Mouse (Mus musculus): ENCODE results near the gene A430033K04Rik. TPM values are rescaled to one million over a fixed set of nuclear protein-coding genes. Genes with fewer than 3 reads are reported as not detected.
A peak's percentile ranks its signal among the peaks of the same experiment; 100 is the strongest.

The A430033K04Rik gene
- polyA plus RNA-seq, 2 experiments: 2.5 to 2.6 TPM

DNA sequence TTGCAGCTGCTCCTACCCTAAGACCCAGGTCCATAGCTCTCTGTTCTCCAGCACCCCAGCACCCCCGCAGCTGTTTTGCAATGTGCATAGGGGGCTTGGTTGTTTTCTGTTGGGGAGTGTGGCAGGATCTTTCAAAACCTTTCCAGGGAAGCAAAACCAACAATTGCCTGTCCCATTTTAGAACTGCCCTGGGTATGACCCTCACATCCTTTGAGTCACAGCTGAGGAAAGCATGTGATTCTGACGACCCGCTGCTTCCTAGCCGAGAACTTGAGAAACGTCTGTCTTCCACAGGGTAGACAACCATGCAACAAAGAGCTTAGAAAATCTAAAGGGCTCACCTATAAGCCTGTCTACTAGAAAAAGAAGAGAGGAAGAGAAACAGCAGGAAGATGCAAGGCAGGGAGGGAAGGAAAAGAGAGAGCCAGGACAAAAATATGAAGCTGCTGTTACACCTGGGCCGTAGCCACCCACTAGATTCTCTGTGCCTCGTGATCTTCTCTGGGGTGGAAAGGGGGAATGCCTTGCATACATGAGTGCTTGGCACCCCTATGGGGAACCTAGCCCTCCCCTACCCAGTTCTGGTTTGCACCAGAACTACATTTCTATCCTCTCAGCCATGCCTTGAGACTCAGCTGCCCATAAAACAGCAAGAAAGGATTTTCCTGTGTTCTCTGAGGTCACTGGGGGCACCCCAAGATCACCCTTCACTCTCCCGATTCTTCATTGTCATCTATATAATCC, 60.5 kb downstream of the A430033K04Rik start:
- Histone ChIP-seq H3K4me3 (ENCODE audit: insufficient read depth in 1 of 2, low read depth in 2 of 2, low read length in 2 of 2) (no peak overlapping the region), H3K27ac (no peak overlapping the region)
- no peak for ATAC-seq (ENCODE audit: insufficient read depth)

DNA sequence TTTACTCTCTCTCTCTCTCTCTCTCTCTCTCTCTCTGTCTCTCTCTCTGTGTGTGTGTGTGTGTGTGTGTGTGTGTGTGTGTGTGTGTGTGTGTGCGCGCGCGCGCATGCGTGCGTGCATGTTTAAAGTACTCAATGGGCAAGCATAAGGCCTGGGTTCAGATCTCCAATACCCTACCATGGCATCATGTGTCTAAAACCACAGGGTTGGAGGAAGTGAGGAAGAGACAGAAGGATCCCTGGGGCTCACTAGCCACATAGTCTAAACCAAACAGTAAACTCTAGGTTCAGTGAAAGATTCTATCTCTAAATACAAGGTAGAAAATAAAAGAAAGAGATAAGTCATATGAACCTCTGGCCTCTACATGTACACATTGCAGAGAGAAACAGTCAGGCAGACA, 61.2 kb downstream of the A430033K04Rik start:
- no peaks in the 10 kb centered on the region for H3K36me3 ChIP-seq (replicated peaks; ENCODE audit: control insufficient read depth, insufficient read depth, low read depth)
- no peak overlapping the region for H3K9ac ChIP-seq (replicated peaks)
- TF ChIP-seq EP300 (IDR thresholded peaks at IDR 0.05; ENCODE audit: low read depth) (no peak), CTCF (IDR thresholded peaks at IDR 0.05; ENCODE audit: low read depth) (no peak)
- WGBS (ENCODE audit: insufficient replicate concordance): 94% methylated on average over 7 of the region's 7 CpGs
- no peaks in the 10 kb centered on the region for H3K9me3 ChIP-seq (ENCODE audit: control insufficient read depth, low read length)
- H3K4me3 ChIP-seq (ENCODE audit: insufficient read depth in 1 of 2, low read depth in 2 of 2, low read length in 2 of 2): no peak overlapping the region
- no peak overlapping the region for H3K27ac ChIP-seq
- H3K4me2 ChIP-seq (ENCODE audit: low read depth): no peak overlapping the region
- no peak for ATAC-seq (ENCODE audit: insufficient read depth)
- H3K4me1 ChIP-seq (replicated peaks; ENCODE audit: control insufficient read depth in 2 of 2, insufficient read depth in 2 of 2, low read length in 1 of 2): peaks cover 0 to 3% of the 10 kb centered on the region in 2 experiments; a peak in 2 of 4 replicates
- DNase-seq (ENCODE audit: low read depth in 3 of 3, low spot score in 3 of 3): no peak
- H3K27me3 ChIP-seq (ENCODE audit: control insufficient read depth, insufficient read depth, low read length): no peaks in the 10 kb centered on the region

More for the DNA sequence above, 60.5 kb downstream of the A430033K04Rik start:
- H3K4me1 ChIP-seq (replicated peaks; ENCODE audit: control insufficient read depth in 2 of 2, insufficient read depth in 2 of 2, low read length in 1 of 2): peaks cover 0 to 3% of the 10 kb centered on the region in 2 experiments; a peak in 2 of 4 replicates
- 27% methylated on average over 8 of the region's 8 CpGs for WGBS (ENCODE audit: insufficient replicate concordance)
- no peaks in the 10 kb centered on the region for H3K9me3 ChIP-seq (ENCODE audit: control insufficient read depth, low read length)
- no peaks in the 10 kb centered on the region for H3K27me3 ChIP-seq (ENCODE audit: control insufficient read depth, insufficient read depth, low read length)
- TF ChIP-seq CTCF (IDR thresholded peaks at IDR 0.05; ENCODE audit: low read depth) (no peak), EP300 (IDR thresholded peaks at IDR 0.05; ENCODE audit: low read depth) (no peak)
- no peak overlapping the region for H3K9ac ChIP-seq (replicated peaks)
- H3K4me2 ChIP-seq (ENCODE audit: low read depth): no peak overlapping the region
- no peaks in the 10 kb centered on the region for H3K36me3 ChIP-seq (replicated peaks; ENCODE audit: control insufficient read depth, insufficient read depth, low read depth)
- peak in 1 of 3 experiments; percentile 14 for DNase-seq (ENCODE audit: low read depth in 3 of 3, low spot score in 3 of 3)

DNA sequence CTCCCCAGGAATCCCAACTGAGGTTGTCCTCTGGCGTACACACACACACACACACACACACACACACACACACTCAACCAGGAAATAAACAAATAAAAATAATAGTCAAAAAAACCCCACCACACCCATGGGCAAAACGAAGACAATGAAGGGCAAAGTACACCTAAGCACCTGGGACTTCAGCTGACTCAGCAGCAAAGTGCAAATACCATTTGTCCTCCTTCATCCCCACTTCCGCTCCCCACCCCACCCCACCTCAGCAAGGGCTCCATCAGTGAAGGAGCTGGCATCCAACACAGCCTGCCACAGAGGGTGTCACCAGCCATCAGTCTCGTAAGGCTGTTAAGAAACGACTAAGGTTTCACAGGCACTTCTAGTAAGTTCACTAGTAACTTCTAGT, 64.8 kb downstream of the A430033K04Rik start:
- Histone ChIP-seq H3K9me3 (ENCODE audit: control insufficient read depth, low read length) (no peaks in the 10 kb centered on the region), H3K4me2 (ENCODE audit: low read depth) (no peak overlapping the region), H3K36me3 (replicated peaks; ENCODE audit: control insufficient read depth, insufficient read depth, low read depth) (no peaks in the 10 kb centered on the region), H3K9ac (replicated peaks) (no peak overlapping the region), H3K27ac (no peak overlapping the region), H3K4me1 (replicated peaks; ENCODE audit: control insufficient read depth in 2 of 2, insufficient read depth in 2 of 2, low read length in 1 of 2) (peaks cover 0 to 3% of the 10 kb centered on the region in 2 experiments; a peak in 2 of 4 replicates), H3K27me3 (ENCODE audit: control insufficient read depth, insufficient read depth, low read length) (no peaks in the 10 kb centered on the region), H3K4me3 (ENCODE audit: insufficient read depth in 1 of 2, low read depth in 2 of 2, low read length in 2 of 2) (no peak overlapping the region)
- no peak for DNase-seq (ENCODE audit: low read depth in 3 of 3, low spot score in 3 of 3)
- WGBS (ENCODE audit: insufficient replicate concordance): 39% methylated on average over 5 of the region's 5 CpGs
- no peak for ATAC-seq (ENCODE audit: insufficient read depth)
- TF ChIP-seq CTCF (IDR thresholded peaks at IDR 0.05; ENCODE audit: low read depth): no peak
- TF ChIP-seq EP300 (IDR thresholded peaks at IDR 0.05; ENCODE audit: low read depth): no peak

DNA sequence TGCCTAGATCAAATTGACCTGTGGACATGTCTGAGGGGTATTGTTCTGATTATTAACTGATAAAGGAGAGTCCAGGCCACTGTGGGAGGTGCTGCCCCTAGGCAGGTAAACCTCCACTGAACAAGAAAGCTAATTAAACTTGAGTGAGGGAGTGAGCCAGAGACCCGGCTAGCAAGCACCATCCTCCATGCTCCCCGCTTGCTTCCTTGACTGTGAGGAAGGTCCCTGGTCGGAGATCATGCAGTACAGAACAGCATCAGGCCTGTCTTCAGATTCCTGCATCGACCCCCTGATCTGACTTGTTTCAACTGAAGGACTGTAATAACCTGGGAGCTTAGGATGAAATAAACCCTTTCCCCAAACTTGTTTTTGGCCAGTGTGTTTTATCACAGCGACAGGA, 66.6 kb downstream of the A430033K04Rik start:
- ATAC-seq (ENCODE audit: insufficient read depth): no peak
- Histone ChIP-seq H3K9me3 (ENCODE audit: control insufficient read depth, low read length) (no peaks in the 10 kb centered on the region), H3K4me3 (ENCODE audit: insufficient read depth in 1 of 2, low read depth in 2 of 2, low read length in 2 of 2) (no peak overlapping the region), H3K4me2 (ENCODE audit: low read depth) (no peak overlapping the region), H3K27me3 (ENCODE audit: control insufficient read depth, insufficient read depth, low read length) (no peaks in the 10 kb centered on the region), H3K9ac (replicated peaks) (no peak overlapping the region), H3K36me3 (replicated peaks; ENCODE audit: control insufficient read depth, insufficient read depth, low read depth) (no peaks in the 10 kb centered on the region), H3K27ac (no peak overlapping the region), H3K4me1 (replicated peaks; ENCODE audit: control insufficient read depth in 2 of 2, insufficient read depth in 2 of 2, low read length in 1 of 2) (no peaks in the 10 kb centered on the region)
- TF ChIP-seq CTCF (IDR thresholded peaks at IDR 0.05; ENCODE audit: low read depth): no peak
- TF ChIP-seq EP300 (IDR thresholded peaks at IDR 0.05; ENCODE audit: low read depth): no peak
- WGBS (ENCODE audit: insufficient replicate concordance): 50% methylated on average over 5 of the region's 5 CpGs
- DNase-seq (ENCODE audit: low read depth in 3 of 3, low spot score in 3 of 3): no peak

DNA sequence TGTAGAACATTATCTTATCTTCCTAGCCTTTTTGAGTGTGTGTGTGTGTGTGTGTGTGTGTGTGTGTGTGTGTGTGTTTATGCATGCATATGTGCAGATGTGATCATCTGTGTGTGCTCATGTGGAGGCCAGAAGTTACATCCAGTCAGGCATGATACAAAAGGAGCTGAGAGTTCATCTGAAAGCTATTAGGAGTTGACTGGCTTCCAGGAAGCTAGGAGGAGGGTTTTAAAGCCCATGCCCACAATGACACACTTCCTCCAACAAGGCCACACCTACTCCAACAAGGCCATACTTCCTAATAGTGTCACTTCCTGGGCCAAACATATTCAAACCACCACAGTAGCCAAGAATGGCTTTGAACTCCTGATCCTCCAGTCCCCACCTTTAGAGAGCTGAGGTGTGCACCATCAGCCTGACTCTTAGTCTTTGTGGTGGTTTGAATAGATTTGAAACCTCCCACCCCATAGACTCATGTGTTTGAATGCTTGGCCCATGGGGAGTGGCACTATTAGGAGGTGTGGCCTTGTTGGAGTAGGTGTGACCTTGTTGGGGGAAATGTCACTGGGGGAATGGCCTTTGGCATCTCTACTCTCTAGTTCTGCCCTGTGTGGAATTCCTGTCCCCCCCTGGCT, 70.4 kb downstream of the A430033K04Rik start:
- Histone ChIP-seq H3K4me2 (ENCODE audit: low read depth) (no peak overlapping the region), H3K9ac (replicated peaks) (no peak overlapping the region), H3K4me3 (ENCODE audit: insufficient read depth in 1 of 2, low read depth in 2 of 2, low read length in 2 of 2) (no peak overlapping the region), H3K27me3 (ENCODE audit: control insufficient read depth, insufficient read depth, low read length) (no peaks in the 10 kb centered on the region), H3K36me3 (replicated peaks; ENCODE audit: control insufficient read depth, insufficient read depth, low read depth) (no peaks in the 10 kb centered on the region), H3K9me3 (ENCODE audit: control insufficient read depth, low read length) (no peaks in the 10 kb centered on the region), H3K27ac (no peak overlapping the region), H3K4me1 (replicated peaks; ENCODE audit: control insufficient read depth in 2 of 2, insufficient read depth in 2 of 2, low read length in 1 of 2) (no peaks in the 10 kb centered on the region)
- TF ChIP-seq EP300 (IDR thresholded peaks at IDR 0.05; ENCODE audit: low read depth): no peak
- TF ChIP-seq CTCF (IDR thresholded peaks at IDR 0.05; ENCODE audit: low read depth): no peak
- DNase-seq (ENCODE audit: low read depth in 3 of 3, low spot score in 3 of 3) (no peak), ATAC-seq (ENCODE audit: insufficient read depth) (no peak)
